Mouse (Mus musculus) thymus, postnatal 14 days (tissue): ENCODE measurements around the gene Klrb1c.
"Not testable (repeated sequence)": the region's sequence is repeated elsewhere in the genome, so short reads cannot be mapped to it uniquely, and the experiment has no call there.

Experiments
- DNase-seq: peaks from one replicate; pipeline ENCODE4 v3.0.0; 2021

Gene Klrb1c

DNA sequence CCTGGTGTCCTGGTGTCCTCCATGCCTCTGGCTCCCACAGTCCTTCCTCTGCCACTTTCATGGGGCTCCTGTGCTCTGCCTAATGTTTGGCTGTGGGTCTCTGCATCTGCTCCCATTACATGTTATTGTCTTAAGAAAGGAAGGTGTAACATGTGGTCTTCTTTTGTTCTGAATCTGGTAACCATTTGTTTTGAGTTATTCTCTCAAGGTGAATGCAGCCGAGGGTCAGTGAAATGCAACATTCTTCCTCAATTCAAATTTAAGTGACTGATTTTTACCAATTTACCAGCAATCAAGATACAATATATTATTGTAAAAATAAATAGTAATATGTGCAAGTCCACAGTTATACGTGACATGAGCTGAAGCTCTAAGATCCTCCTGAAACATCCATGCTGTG lies at the start of gene Klrb1c:
TSS of gene Klrb1c (minus strand) at position 101 of the 400 bp plus-strand sequence.
- DNase-seq: no peak

DNA sequence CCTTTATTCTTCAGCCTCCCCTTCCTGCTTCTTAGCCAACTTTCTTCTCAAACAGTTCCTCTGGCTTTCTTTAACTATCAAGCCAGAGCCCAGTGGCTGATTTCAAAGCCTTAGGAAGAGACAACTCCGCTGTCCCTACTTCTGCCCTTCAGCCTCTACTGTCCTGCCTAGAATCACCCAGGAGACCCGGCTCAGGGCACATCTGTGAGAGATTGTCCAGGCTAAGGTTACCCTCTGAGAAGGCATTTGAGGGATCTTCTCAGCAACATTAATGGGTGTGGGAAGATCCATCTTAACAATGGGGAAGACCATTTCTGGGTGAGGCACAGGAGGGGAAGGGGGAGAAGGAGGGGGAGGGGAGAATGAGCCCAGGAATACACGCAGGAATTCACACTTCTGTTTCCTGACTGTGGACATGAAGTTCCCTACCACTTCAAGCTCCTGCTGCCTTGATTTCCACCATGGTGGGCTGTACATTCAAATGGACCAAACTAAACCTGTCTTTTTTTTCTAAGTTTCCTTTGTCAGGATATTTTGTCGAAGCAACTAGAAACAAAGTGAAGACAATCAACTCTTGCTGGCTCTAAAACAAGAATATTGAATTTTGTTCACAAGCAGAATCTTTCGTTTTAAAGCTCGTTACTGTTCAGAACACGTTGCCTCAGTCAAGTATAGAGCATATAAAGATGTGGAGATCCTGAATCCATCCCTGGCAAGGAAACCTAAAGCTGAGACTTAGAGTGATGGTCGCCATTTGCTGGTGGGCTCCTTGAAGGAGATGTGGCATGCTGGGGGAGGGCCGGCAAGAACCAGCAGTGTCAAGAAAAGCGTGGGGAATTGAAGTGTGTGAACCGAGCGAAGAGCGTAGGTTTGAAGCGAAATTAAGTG lies 48.7 kb upstream of the Klrb1c start:
- DNase-seq: no peak

DNA sequence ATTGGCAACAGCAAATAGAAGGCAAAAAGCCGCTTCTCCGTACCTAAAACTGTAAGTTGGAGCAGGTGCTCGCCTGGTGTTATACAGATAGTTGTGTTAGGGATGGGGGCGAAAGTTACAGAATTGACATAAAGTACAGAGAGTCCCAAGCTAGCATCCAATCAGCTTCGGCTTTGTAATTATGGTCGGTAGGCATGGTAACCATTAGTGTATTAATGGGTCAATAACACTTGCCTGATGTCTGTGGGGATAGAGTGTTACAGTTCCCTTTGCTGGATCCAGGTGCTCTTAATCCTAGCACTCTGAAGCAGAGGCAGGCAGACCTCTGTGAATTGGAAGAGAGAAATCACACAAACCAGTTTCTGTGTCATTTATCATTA lies 47.9 kb upstream of the Klrb1c start:
- DNase-seq: no peak

DNA sequence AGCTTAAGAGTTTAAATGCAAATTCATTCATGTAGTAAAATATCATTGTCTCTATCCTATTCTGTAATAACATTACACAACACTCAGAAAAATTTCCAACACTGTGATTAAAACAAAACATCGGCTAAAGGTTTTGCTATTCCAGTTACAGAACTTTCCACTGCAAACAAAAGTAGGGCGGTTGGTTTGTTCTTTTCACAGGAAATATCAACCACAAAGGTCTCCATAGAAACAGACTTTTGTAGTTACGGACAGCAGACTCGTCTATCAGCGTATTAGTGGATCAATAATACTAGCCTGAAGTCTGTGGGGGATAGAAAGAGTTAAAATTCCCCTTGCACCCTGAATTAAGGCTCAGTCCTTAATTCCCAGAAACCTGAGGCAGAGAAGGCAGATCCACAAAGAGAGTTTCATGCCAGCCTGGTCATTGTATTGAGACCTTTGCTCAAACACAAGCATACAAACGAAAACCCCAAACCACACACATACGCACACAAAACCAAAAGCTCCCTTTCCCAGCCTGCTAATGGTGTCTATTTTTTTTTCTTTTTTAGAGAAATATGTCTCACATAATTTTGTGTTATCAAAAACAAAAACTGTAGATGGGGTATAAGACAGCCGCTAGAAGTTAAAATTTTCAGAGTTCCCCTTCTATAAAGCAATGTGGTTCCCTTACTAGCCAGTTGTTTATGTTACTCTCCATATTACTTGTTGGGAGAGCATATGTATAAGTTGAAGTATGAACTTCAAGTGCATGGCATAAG lies 47.4 kb upstream of the Klrb1c start:
- no peak for DNase-seq

DNA sequence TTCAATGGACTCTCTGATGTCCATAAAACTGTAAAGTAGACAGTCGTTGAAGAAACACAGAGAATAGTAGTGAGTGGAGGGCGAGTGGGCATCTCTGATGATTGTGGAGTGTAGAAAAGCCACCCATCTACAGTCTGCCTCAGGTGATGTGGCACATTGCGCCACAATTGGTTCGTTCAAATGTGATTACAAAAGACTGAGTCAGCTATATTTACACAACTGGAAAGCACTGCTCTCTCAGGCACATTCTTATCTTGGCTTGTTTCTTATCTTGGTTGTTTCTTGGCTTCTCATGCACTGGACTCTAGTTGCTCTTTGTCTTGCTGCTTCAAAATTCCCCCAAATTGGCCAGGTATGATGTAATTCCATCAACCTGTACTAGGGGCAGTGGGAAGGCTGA lies 46.6 kb upstream of the Klrb1c start:
- no peak for DNase-seq

DNA sequence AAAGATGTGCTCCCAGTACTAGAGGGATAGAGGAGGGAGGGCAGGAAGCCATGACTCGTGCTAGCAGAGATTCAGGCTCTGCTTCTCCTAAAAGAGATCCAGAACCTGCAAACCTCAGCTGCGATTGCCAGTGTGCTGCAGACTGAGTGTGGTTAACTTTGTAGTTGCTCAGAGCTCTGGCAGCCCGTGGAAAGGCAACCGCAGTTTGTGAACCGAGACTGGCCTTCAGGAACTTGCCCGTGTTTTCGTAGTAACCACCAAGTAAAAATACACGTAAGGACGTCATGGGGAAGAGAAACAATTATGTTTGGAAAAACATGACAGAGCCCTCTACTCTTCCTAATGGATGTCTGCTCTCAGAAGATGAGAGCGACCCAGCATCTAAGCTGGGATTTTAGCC lies 44.0 kb upstream of the Klrb1c start:
- DNase-seq: no peak

DNA sequence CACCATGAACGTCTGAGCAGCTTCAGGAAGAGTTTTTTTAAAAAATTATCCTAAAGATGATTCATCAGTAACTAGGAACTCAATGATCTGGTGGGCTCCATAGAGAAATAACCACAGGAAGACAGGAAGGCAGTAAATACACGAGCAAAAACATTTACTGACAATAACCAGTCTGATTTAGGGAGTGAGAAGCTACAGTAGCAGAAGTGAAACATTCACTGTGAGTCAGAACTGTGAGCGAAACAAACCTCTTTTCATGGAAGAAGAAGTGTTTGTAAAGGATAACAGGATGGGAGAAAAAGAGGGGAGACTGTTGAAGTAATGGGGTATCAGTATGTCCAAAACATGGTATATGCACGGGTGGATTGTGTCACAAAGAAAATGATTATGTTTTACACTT lies 40.8 kb upstream of the Klrb1c start:
- DNase-seq: no peak

DNA sequence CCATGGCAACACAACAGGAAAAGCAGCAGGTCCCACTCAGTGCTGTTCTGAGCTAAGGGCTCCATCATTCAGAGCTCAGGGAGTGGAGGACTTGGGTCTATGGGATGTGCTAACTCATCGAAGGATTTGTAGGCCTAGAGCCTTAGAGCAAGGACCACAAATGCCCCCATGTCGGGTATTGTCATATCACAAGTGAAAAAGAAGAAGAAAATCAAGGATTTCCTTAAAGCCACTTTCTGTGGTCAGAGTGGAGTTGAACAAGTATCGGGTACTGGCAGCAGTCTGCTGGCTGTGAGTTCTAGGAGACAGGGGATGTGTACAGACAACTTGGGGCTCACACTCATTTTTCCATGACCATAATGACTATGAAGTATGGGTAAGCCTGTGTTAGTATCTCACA lies 37.8 kb upstream of the Klrb1c start:
- no peak for DNase-seq

DNA sequence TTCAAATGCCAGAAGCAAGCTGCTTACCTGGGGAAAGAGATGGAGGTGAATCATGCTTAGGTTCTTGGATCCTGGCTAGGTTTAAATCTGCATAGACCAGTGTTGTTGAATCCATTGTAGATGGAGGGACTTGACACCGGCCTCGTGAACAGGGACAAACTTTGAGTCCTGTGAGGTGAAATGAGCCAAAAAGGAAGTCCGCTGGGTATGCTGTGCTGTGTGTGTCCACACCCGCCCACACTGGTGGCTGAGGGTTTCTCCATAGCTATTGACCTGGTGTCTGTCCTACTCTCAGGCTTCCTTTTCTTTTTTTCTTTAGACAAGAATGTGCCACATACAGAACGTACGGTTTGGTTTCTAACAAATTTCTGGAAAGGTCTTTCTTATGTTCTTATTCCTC lies 37.1 kb upstream of the Klrb1c start, which contains the start of the genes Gm44511 and Klrb1b:
TSS of gene Gm44511 (minus strand) at position 184 of the 400 bp plus-strand sequence.
TSS of gene Klrb1b (minus strand) at position 200 of the 400 bp plus-strand sequence.
- DNase-seq: no peak

DNA sequence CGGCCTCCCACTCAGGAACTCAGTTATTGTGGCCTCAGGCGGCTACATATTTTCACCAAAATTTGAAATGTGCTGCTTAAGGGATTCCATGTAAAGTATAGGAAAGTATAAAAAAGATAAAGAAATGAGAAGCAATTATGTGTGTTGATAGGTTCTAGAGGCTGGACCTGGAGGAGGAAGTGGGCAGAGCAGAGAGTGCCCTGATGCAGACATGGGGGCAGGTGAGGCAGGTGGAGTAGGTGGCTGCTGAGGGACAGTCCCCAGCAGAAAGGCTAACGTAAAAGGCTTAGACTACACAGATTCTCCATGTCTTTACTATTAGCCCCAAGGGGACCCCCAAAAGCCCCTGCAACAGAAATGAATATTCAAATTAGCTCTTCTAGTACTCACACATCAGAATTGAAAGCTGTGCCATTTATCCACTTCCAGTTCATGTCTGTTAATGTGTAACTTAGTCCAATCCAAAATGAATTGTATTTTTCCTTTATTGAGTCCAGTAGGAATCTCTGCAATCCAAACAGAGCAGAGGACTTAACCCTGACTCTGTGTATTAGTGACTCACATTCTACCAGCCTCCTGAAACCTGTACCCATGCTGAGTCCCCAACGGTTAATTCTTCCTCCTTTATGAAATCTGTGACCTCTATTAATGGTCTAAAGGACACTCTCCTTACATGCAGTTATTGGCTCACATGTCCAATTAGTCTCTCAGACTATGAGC lies 29.2 kb upstream of the Klrb1c start:
- DNase-seq: no peak

DNA sequence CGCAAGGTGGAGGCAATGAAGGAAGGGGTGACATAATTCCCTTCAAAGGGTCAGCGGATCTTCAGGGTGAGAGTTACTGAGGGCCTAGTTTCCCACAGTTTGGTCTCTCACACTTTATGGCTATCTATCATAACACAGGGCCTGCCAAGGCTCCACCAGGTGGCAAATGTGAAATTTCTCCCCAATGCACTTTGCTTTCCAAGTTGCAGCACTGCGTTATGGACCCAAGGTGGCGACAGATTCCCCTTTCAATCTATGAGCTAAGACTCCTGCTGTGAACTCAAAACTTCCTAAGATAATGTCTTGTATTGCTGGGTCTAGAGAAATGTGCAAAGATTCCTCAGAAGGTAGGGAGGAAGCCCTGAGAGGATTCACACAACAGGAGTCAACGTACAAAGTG lies 19.5 kb upstream of the Klrb1c start:
- peak; percentile 81 for DNase-seq

DNA sequence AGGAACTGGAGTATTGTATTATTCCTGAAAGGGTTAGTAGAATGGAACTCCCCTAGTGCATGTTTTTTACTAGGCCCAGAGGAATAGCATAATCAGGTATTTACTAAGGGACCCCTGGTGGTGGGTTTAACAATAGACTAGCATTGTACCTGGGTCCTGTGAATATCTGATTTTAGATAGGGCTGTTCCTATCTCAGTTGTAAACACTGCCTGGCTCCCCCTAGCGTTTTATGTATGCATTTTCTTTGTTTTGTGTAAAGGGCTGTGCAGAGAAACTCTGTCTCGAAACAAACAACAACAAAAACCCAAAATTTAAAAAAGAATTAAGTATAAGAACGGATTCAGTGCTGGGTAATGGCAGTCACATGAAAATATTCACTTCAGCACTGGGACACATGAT lies 18.0 kb upstream of the Klrb1c start:
- peak; percentile 62 for DNase-seq

DNA sequence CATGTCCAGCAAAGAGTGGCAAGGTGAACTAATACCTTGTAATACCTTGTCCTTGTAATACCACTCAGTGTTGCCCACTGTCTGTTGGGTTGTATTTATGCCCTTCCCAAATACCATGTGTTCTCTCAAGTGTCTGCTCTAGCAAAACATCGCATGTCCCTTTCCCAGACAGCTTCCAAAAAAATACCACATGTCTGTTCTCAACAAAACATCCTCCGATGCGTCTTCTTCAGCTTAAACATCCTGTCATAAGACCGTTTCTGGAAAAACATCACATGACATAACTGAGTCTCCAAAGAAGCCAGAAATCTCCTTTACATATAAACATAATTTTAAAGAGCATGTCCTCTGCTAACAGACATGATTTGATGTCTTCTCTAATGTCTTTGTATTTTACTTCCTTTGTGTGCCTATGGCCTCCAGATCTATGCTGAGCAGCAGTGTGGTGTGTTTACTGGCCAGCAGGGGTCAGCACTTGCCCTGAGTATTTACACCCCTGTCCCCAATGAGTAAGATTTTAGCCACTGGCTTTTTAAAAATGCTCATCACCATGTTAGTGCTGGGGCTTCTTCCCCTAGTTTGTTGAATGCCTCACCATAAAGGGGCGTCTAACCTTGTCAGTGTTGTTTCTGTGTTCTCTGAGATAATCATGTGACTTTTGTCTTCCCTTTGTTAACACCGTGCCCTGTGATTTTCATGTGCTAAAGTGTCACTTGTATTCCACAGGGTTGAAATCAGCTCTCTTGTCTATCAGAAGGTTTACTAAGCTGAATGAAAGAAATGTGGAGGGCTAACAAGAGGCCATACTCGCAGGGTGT lies 16.0 kb upstream of the Klrb1c start:
- DNase-seq: peak; percentile 79

DNA sequence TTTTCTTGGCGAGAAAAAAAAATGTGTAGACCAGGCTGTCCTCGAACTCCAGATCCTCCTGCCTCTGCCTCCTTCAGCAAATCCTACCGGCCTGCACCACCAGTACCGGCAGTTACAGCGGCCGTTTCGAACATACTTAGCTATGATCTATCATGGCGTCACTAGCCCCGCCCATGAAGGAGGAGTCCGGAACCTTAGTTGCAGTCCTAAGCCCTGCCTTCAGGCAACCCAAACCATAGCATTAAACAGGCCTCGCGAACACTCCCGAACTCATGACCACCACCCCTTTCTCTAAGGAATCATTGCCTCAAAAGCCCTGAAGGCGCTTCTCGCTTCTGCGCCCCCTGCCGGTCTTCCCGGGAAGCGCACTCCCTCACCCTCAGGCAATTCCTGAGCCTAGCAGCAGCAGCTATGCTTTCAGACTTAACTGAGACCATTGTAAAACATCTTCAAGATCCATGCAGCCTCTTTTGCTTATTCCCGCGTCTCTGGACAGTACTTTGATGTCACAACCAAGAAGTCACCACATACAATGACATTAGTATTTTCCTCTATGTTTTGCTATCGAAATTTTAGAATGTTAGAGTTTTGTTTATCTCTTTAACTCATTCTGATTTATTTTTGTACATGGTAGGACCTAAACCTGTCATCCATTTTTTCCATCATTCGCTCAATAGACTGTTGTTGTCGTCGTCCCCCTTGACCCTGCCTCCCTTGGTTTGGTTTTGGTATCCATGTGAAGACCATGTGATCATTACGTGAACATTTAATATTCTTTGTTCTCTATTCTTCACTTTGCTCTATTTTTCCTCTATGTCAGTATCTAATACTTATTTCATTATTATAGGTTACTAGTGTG lies 14.2 kb upstream of the Klrb1c start:
- peak; percentile 95 for DNase-seq

DNA sequence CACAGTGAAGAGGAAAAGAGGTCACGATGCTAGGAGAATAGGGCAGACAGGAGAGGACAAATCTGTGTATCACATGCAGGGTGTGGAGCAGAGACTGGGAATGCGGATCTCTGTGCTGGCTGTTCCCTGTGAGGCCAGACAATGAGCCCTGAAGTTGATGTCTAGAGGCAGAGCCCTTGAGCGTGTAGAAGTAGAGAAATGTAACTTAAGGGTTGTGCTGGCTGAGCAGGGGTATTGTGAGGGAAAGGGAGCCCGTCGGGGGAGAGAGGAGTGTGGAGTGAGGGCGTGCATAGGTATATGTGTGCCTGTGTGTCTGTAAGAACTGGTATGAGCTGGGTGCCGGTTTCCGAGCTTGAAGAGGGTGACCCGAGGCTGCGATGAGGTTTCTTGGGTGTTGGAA lies 13.5 kb upstream of the Klrb1c start:
- no peak for DNase-seq

DNA sequence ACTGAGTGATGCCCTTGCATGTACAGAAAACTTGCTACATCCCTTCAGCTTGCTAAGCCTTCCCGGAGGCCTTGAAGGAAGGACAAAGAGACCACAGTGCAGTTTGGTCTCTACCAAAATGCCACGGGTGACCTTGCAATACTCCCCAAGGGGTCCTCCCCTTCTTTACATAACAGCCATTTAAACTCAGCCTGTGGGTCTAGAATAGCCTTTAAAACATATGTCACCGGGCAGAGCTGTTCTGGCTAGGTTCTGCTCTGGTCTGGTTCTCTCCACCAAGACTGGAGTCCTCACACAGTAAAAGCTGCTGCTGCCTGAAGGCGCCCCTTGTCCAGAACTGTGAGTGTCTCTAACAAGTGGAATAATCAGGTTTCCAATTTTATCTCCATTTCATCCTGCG lies 11.7 kb upstream of the Klrb1c start:
- not testable (repeated sequence) for DNase-seq

DNA sequence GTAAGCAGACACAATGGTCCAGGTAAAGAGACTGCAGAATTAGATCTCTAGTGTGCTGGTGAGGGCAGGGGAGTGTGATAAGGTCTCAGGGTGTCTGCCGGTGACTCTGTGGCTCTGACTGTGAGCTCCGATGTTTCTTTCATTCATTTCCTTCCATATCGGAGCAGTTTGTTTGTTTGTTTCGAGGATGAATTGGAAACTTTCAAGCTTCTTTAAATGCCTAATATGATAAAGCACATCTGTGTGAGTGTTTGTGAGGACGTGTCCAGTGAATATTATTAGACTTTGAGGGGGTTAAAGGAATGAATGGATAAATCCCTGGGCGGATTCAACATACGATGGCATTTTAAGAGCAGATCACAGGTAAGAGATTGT lies 10.9 kb upstream of the Klrb1c start:
- no peak for DNase-seq

DNA sequence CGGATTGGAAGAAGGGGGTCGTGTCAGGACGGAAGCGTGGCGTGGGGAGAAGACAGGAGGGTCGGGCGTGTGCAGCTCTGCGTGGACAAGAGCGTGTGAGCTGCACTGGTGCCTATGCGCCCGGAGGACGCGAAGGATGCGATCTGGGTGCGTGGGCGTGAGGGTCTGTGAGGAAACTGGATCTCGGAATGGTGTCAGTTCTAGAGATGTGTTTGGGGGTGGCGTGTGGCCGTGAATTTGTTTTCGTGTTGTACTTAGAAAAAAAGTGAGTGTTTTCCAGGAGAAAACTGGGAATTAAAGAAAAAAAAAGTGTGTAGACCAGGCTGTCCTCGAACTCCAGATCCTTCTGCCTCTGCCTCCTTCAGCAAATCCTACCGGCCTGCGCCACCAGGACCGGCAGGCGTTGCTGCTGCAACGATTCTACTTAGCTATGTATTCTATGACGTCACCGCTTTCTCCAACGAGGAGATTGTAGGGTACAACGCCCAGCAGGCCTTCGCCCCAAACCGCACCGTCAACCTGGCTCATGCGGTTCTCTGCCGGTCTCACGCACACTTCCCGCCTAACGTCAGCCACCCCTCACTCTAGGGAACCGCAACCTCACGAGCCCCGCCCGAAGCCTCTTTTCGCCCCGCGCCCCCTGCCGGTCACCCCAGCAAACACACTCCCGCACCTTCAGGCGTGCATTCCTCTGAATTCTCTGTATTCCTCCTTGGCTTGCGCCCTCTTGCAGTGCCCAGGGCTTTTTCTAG lies 10.3 kb upstream of the Klrb1c start:
- DNase-seq: peak; percentile 83

DNA sequence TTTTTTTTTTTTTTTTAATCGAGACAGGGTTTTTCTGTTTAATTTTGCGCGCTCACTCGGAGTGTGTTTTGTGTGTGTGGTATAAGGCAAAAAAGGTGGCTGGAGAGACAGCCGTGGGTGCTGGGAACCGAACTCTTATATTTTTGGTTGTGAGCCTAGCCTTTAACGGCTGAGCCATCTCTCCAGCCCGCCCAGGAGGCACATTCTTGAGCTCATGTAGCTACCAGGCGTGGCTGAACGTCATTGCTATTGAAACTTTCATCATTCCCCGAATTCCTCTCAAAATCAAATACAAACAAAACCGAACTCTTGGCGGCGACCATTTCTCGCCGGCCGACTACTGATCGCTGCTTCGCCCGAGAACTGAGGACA lies 9.7 kb upstream of the Klrb1c start:
- DNase-seq: peak; percentile 73

DNA sequence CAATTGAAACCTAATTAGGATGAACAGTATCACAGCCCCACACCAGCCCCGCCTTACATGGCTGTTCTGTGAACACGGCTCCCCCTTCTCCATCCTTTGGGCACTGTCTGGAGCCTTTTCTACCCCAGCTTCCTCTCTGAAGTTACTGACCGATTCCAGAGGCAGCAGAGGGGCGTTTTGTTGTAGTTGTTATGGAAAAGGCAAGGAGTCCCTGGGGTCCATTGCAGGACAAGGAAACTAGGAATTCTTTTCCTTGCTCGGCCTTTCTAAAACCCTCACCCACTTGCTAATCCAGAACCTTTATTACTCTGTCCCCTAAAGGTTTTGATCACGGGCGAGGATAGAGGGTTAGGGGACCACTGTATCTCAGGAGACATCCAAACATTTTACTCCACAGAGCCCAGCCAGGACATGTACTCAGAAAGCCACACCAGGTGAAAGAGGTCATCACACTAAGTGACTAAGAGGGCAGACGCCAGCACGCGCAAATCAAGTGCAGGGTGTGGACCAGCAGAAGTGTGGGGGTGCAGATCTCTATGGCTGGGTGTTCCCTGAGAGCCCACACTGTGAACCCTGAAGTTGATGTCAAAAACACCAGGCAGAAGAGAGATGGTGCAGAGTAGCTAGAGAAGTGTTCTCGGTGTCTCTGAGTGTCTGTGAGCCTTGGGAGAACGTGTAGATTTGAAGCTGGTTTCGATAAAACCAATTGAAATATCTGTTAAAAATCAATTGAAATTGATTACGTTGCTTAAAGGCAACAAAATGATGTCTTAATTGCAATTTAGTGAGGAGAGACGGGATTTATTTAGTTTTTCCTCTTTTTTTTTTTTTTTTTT lies 9.1 kb upstream of the Klrb1c start:
- DNase-seq: peak; percentile 40
